Mouse (Mus musculus) adrenal gland, adult 8-10 months (tissue): ENCODE results near the gene Gm9837. TPM values are rescaled to one million over a fixed set of nuclear protein-coding genes. Genes with fewer than 3 reads are reported as not detected.
A peak's percentile ranks its signal among the peaks of the same experiment; 100 is the strongest.

Experiments
- DNase-seq: peaks from one replicate; pipeline ENCODE4 v3.0.0; 2022
- total RNA-seq, 4 experiments: library from RNA; stranded (reverse); gene quantifications; 2 replicates each; pipeline ENCODE4 v1.2.4; 2022

Gm9837 gene
- total RNA-seq, 4 experiments from 2014 or later = not detected

DNA sequence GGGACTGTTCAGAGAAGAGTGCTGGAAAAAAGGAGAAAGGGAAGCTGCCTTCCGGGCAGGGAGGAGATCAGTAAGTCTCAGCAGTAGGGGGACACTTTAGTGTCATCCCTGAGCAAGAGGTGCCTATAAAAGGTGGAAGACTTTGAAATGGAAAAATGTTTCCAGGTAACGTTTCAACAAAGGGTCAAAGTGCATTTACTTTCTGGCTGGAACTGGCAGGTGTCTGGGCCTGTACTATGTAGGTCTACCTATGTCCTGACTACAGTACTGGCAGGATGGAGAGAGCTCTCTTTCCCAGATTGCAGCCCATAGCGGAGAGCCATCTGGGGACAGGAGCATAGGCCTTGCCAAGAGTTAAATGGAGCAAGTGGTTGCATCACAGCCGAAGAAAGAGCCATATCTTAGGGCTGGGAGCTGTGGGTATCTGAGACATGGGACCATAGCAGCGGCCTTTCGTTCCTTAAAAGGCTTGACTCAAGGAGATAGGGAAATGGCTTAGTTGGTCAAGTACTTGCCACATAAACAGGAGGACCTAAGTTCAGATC, 44.5 kb downstream of the Gm9837 start:
- no peak for DNase-seq

DNA sequence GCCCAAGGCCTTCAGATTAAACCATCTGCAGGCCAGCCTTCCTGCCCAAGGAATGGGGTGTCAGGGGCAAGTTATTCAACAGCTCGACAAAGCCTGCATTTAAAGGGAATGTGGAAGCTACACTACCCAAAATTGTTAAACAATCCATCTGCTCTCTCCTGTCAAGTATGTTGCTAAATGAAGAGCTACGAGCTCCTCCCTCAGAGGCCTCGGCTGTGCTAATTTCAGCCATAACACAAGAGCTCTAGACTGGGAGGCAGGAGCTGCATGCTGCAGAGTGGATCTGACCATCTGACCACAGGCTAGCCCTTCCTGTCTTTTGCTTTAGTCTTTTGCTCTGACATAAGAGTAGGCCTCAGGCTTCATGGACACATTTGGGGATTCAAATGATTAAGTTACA, 45.0 kb downstream of the Gm9837 start:
- DNase-seq = no peak

DNA sequence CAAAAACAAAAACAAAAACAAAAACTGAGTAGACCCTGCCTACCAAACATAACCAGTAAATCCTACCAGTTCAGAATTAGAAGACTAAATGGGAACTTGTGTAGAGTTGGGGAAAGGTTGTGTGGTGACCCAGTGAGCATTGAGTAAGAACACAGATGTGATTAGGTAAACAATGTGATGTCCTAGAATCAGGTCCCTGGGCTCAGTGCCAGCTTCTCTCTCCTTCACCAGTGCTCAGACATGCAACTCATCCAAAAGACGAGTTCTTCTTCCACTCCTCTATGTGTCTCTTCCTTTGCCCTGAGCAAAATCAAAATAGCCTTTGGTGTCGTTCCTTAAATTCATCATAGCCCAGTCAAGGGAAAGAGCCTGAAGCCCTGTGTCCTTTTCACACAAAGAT, 45.5 kb downstream of the Gm9837 start:
- DNase-seq = peak; percentile 62

DNA sequence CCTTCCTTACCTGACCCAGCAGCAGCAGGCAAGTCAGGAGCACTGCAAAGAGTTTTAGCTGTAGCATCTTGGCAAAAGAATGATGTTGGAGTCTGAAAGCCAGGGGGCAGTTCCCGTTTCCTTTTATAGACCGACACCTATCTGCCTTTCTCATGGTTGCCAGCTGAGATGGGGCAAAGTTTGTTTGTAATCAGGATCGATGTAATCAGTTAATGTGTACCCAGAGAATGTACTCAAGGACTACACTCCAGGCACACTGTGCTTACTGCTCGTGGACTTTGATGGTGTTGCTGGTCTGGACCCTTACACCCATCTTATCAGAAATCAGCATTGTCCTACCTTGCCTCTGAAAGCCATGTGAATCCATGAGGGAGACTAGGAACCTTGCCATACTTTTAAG, 47.2 kb downstream of the Gm9837 start, which contains the start of gene Leap2:
TSS of gene Leap2 (minus strand) at position 135 of the 400 bp plus-strand sequence.
- no peak for DNase-seq

Other genes starting within 250 kb of the Gm9837 start
- 100 to 1,000 TPM; 164 to 203 (median 190) TPM for gene Hspa4, start 170.0 kb downstream of the Gm9837 start, total RNA-seq
- gene Zcchc10, start 145.8 kb downstream of the Gm9837 start, total RNA-seq = 10 to 100 TPM; 10.7 to 14.9 (median 12.4) TPM
- 100 to 1,000 TPM; 141 to 221 (median 184) TPM for gene Aff4, start 119.6 kb downstream of the Gm9837 start, total RNA-seq
- gene Leap2, start 47.3 kb downstream of the Gm9837 start, total RNA-seq = not detected
- 100 to 1,000 TPM; 496 to 883 (median 741) TPM for gene Uqcrq, start 39.6 kb downstream of the Gm9837 start, total RNA-seq
- 1 to 10 TPM in 2 of 4 experiments, under 1 TPM in 2; 0.37 to 2.9 (median 0.99) TPM for gene Gdf9, start 39.5 kb downstream of the Gm9837 start, total RNA-seq
- under 1 TPM in 3 of 4 experiments, not detected in 1; 0.21 to 0.59 (median 0.48) TPM for gene Gm10447, start 13.4 kb downstream of the Gm9837 start, total RNA-seq
- 1 to 10 TPM; 2.6 to 10.0 (median 7.4) TPM for gene Shroom1, start 13.3 kb downstream of the Gm9837 start, total RNA-seq
- not detected for gene Gm9945, start 9.7 kb upstream of the Gm9837 start, total RNA-seq
- gene Sowaha, start 9.8 kb upstream of the Gm9837 start, total RNA-seq = 1 to 10 TPM in 1 of 4 experiments, under 1 TPM in 3; 0.32 to 1.0 (median 0.71) TPM
- gene Sept8, start 48.8 kb upstream of the Gm9837 start, total RNA-seq = 10 to 100 TPM; 37.0 to 51.7 (median 42.1) TPM
- 10 to 100 TPM; 28.4 to 36.3 (median 31.1) TPM for gene Kif3a, start 96.9 kb upstream of the Gm9837 start, total RNA-seq
- not detected for gene Il4, start 148.2 kb upstream of the Gm9837 start, total RNA-seq
- gene Il13, start 164.2 kb upstream of the Gm9837 start, total RNA-seq = not detected
- gene Rad50, start 236.8 kb upstream of the Gm9837 start, total RNA-seq = 10 to 100 TPM; 15.2 to 21.9 (median 18.6) TPM